Mouse (Mus musculus) midbrain, embryonic 12.5 days (tissue): ENCODE measurements around the gene Frmd4a. TPM values are rescaled to one million over a fixed set of nuclear protein-coding genes. Genes with fewer than 3 reads are reported as not detected.
"Not testable (repeated sequence)": the region's sequence is repeated elsewhere in the genome, so short reads cannot be mapped to it uniquely, and the experiment has no call there.

Source experiments
- ATAC-seq: fragments of 200-750 bp; cut with Nextera tagmentation; 2 replicates; pipeline ENCODE4 v1.8.0; 2017; ENCODE audit warnings: low read depth, moderate TSS enrichment, moderate library complexity; ENCODE audit not compliant: low FRiP score
- H3K27ac ChIP-seq: fragments of 300-500 bp; sonication (generic); replicated peaks from 2 replicates; pipeline ENCODE4 v1.5.1; 2016; ENCODE audit warnings: mild to moderate bottlenecking
- H3K27me3 ChIP-seq: fragments of 300-500 bp; sonication (generic); 2 replicates; pipeline ENCODE4 v1.6.1; 2016; ENCODE audit warnings: mild to moderate bottlenecking
- H3K36me3 ChIP-seq: fragments of 300-500 bp; sonication (generic); 2 replicates; pipeline ENCODE4 v1.6.1; 2016
- H3K4me1 ChIP-seq: fragments of 300-500 bp; sonication (generic); 2 replicates; pipeline ENCODE4 v1.6.1; 2016
- H3K4me2 ChIP-seq: fragments of 300-500 bp; sonication (generic); replicated peaks from 2 replicates; pipeline ENCODE4 v1.6.1; 2016; ENCODE audit warnings: mild to moderate bottlenecking, moderate library complexity
- H3K4me3 ChIP-seq: fragments of 300-500 bp; sonication (generic); 2 replicates; pipeline ENCODE4 v1.5.1; 2016; ENCODE audit warnings: mild to moderate bottlenecking
- H3K9ac ChIP-seq: fragments of 300-500 bp; sonication (generic); replicated peaks from 2 replicates; pipeline ENCODE4 v1.6.1; 2016; ENCODE audit warnings: mild to moderate bottlenecking, moderate library complexity
- H3K9me3 ChIP-seq: fragments of 300-500 bp; sonication (generic); 2 replicates; pipeline ENCODE4 v1.6.1; 2016; ENCODE audit warnings: mild to moderate bottlenecking
- WGBS: fragments of 180-500 bp; shearing (Covaris S2); methylation state at CpG from one replicate; pipeline ENCODE4 v1.1.7; 2016; 5-methylcytosine and 5-hydroxymethylcytosine counted together
- polyA plus RNA-seq: library from polyadenylated mRNA; unstranded; fragments of >200 nt; fragmentation: Nextera tagmentation; extraction: Ambion mirVana; gene quantifications from 2 replicates; pipeline ENCODE4 v1.2.1, GENCODE M21; 2016

The Frmd4a gene
- polyA plus RNA-seq, 1 experiment from 2014 or later, result 56.3 TPM

- Histone ChIP-seq H3K9ac (no peak overlapping the region), H3K36me3 (no peaks in the 10 kb centered on the region), H3K9me3 (no peaks in the 10 kb centered on the region), H3K4me1 (no peaks in the 10 kb centered on the region), H3K27ac (no peak overlapping the region), H3K4me2 (no peak overlapping the region), H3K27me3 (no peaks in the 10 kb centered on the region), H3K4me3 (no peak overlapping the region)
- 79% methylated on average over 9 of the region's 9 CpGs for WGBS
- no peak for ATAC-seq
Observed at GRCm38 (mm10) chr2:4326241-4327010, 308.9 kb downstream of the Frmd4a start.

- no peak overlapping the region for H3K4me3 ChIP-seq
- no peak for ATAC-seq
- no peak overlapping the region for H3K4me2 ChIP-seq
- WGBS, result 81% methylated on average over 4 of the region's 4 CpGs
- no peaks in the 10 kb centered on the region for H3K9me3 ChIP-seq
- H3K4me1 ChIP-seq, result no peaks in the 10 kb centered on the region
- H3K9ac ChIP-seq, result no peak overlapping the region
- H3K27me3 ChIP-seq, result no peaks in the 10 kb centered on the region
- H3K36me3 ChIP-seq, result no peaks in the 10 kb centered on the region
- H3K27ac ChIP-seq, result no peak overlapping the region
Observed at GRCm38 (mm10) chr2:4327011-4327340, 309.5 kb downstream of the Frmd4a start.

DNA sequence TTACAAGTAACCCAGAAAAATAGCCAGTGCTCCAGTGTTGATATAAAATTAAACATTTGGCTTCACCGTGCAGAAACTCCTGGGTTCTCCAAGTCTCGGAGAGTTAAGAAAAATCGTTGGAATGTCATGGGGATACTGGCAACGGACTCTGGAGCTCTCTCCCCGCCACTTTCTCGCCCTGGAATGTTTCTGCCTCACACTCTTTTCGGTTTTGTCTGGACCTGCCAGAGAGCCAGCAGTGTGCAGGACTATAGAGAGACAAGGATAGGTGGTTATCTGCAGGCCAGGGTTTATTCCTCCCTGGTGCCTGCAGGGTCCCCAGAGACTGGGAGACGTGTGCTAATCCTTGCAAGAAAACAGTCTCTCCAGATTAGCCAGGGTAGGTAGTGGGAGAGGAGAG lies 314.9 kb downstream of the Frmd4a start:
- Histone ChIP-seq H3K36me3 (no peaks in the 10 kb centered on the region), H3K9ac (no peak overlapping the region)

GRCm38 (mm10) chr2:4334201-4334600 lies 316.7 kb downstream of the Frmd4a start:
- no peaks in the 10 kb centered on the region for H3K27me3 ChIP-seq
- H3K36me3 ChIP-seq, result no peaks in the 10 kb centered on the region
- H3K4me1 ChIP-seq, result peaks cover 5% of the 10 kb centered on the region
- no peaks in the 10 kb centered on the region for H3K9me3 ChIP-seq
- no peak overlapping the region for H3K4me2 ChIP-seq
- WGBS, result 43% methylated on average over 4 of the region's 4 CpGs
- no peak overlapping the region for H3K27ac ChIP-seq
- no peak for ATAC-seq
- H3K4me3 ChIP-seq, result no peak overlapping the region
- H3K9ac ChIP-seq, result no peak overlapping the region

More for the DNA sequence above, 314.9 kb downstream of the Frmd4a start:
- Histone ChIP-seq H3K4me1 (peaks cover 5% of the 10 kb centered on the region; the same call in 1 of the 2 replicates), H3K9me3 (no peaks in the 10 kb centered on the region), H3K27ac (no peak overlapping the region), H3K4me2 (no peak overlapping the region), H3K4me3 (no peak overlapping the region), H3K27me3 (no peaks in the 10 kb centered on the region)
- ATAC-seq, result no peak
- 63% methylated on average over 8 of the region's 8 CpGs for WGBS

DNA sequence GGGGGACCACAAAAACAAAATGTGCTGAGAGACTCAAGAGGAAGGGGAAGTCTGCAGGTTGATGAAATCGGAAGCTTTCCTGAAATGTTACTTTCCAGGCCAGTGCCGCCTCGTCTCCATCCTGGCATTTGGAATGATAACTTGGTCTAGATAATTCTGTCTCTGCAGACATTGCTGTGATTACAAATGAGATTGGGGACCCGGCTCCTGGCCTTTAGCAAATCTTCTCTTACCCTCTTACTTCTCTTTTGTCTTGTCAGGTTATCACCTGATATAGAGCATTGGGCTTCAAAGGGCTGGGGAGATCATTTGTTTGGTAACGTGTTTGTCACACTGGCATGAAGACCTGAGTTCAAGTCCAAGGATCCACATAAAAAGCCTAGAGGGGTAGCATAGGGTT lies 317.4 kb downstream of the Frmd4a start:
- Histone ChIP-seq H3K27me3 (no peaks in the 10 kb centered on the region), H3K36me3 (no peaks in the 10 kb centered on the region), H3K9me3 (no peaks in the 10 kb centered on the region), H3K4me3 (no peak overlapping the region), H3K4me1 (peaks cover 5% of the 10 kb centered on the region), H3K9ac (no peak overlapping the region), H3K27ac (no peak overlapping the region), H3K4me2 (no peak overlapping the region)
- WGBS, result 90% methylated on average over 5 of the region's 5 CpGs
- ATAC-seq, result no peak

DNA sequence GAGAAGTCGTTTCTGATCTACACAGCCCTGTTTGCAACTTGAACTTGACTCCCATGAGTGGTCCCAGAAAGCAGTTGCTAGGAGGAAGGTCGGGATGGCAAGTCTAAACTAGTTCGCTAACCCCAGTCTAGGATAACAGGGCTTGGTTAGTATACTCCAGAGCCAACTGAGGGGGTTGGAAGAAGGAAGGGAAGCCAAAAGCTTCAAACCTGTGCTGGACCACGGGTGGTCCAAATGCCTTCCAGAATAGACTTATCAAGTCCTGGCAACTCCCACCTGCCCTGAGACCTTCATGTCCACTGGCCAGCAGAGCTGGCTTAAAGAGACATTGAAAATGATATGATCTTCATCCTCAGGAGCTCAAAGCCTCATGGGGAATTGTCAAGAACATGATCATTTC lies 318.4 kb downstream of the Frmd4a start:
- no peak overlapping the region for H3K4me3 ChIP-seq
- 78% methylated on average over 4 of the region's 4 CpGs for WGBS
- H3K9ac ChIP-seq, result no peak overlapping the region
- no peaks in the 10 kb centered on the region for H3K36me3 ChIP-seq
- H3K27me3 ChIP-seq, result no peaks in the 10 kb centered on the region
- no peak overlapping the region for H3K4me2 ChIP-seq
- H3K4me1 ChIP-seq, result peaks cover 13% of the 10 kb centered on the region
- no peak for ATAC-seq
- no peaks in the 10 kb centered on the region for H3K9me3 ChIP-seq
- H3K27ac ChIP-seq, result no peak overlapping the region

DNA sequence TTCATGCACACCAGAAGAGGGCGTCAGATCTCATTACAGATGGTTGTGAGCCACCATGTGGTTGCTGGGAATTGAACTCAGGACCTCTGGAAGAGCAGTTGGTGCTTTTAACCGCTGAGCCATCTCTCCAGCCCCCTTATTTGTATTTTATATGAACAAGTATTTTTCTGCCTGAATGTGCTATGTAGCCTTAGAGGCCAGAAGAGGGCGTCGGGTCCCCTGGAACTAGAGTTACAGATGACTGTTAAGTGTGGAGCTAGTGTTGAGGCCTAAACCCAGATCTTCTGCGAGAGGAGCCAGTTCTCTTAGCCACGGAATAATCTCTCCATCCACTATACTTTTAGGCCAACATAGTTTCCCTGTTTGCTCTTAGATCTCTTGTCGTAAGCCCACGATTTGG lies 320.8 kb downstream of the Frmd4a start:
- not testable (repeated sequence) for H3K4me2 ChIP-seq, H3K27me3 ChIP-seq, H3K9me3 ChIP-seq, H3K9ac ChIP-seq, H3K36me3 ChIP-seq, H3K27ac ChIP-seq, ATAC-seq, H3K4me3 ChIP-seq
- H3K4me1 ChIP-seq, result peaks cover 13% of the 10 kb centered on the region
- WGBS, result 58% methylated on average over 8 of the region's 8 CpGs

DNA sequence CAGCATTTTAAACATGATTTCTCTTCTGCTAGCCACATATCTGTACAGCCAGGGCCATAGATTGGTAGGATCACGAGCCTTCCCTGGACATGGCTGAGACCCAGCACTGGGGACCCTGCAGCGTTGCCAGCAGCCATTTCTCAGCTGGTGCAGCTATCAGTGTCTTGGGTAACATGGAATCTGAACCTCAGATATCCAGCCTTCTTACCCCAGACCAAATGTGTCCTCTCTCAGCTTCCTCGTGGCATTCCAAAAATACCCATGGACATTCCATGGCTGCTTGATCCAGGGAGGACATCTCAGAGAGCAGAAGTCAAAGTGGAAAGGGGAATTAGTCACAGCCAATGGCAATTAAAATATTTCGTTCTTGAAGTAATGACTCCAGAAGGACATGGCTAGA lies 321.6 kb downstream of the Frmd4a start:
- no peak overlapping the region for H3K4me3 ChIP-seq
- no peak overlapping the region; the same call in 1 of the 2 replicates for H3K27ac ChIP-seq
- H3K36me3 ChIP-seq, result no peaks in the 10 kb centered on the region
- ATAC-seq, result no peak
- whole genome bisulfite sequencing, result 74% methylated on average over 4 of the region's 4 CpGs
- peaks cover 13% of the 10 kb centered on the region for H3K4me1 ChIP-seq
- no peak overlapping the region for H3K4me2 ChIP-seq
- no peak overlapping the region for H3K9ac ChIP-seq
- H3K27me3 ChIP-seq, result no peaks in the 10 kb centered on the region
- H3K9me3 ChIP-seq, result no peaks in the 10 kb centered on the region

DNA sequence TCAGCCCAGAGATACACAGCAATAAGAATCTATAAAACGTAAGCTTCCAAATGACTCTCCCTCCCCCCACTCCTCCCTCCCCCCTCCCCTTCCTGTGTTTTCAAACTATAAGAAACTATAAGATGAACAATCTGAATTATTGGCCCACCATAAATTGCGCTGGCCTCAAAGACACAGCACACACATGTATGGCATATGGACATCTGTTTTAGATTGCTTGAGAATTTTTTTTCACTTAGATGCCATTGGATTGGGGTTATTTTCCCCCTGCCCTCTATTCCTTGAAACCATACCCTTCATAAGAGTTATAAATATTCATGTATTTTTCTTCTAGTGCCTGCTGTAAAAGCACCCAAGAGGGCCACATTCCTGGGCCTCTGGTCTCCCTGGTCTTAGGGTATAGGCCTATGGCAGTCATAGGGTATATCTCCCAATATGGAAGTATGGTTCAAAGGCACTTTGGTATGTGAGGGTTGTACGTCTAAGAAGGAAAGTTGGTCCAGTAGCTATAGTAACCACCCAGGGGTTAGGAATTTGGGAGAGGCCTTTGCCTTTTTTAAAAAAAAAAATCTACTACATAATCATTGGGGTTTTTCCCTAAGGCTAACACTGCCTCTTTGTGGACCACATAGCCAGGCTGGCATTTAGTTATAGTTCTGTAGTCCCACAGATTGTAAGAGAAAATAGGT lies 322.2 kb downstream of the Frmd4a start:
- no peak overlapping the region for H3K4me3 ChIP-seq
- H3K36me3 ChIP-seq, result no peaks in the 10 kb centered on the region
- no peak for ATAC-seq
- peaks cover 13% of the 10 kb centered on the region for H3K4me1 ChIP-seq
- no peak overlapping the region for H3K4me2 ChIP-seq
- WGBS, result 59% methylated on average over 3 of the region's 3 CpGs
- H3K9me3 ChIP-seq, result 0 out of 2 replicates have a peak, but pooled peaks cover 4% of the 10 kb centered on the region
- H3K27me3 ChIP-seq, result no peaks in the 10 kb centered on the region
- H3K9ac ChIP-seq, result no peak overlapping the region
- H3K27ac ChIP-seq, result no peak overlapping the region

GRCm38 (mm10) chr2:4340378-4340777 lies 322.9 kb downstream of the Frmd4a start:
- ATAC-seq, result no peak
- 61% methylated on average over 10 of the region's 10 CpGs for WGBS
- H3K27ac ChIP-seq, result no peak overlapping the region

GRCm38 (mm10) chr2:4341141-4341540 lies 323.6 kb downstream of the Frmd4a start:
- Histone ChIP-seq H3K4me2 (no peak overlapping the region), H3K27ac (no peak overlapping the region), H3K27me3 (no peaks in the 10 kb centered on the region), H3K36me3 (no peaks in the 10 kb centered on the region), H3K4me3 (no peak overlapping the region), H3K9ac (no peak overlapping the region), H3K4me1 (peaks cover 15% of the 10 kb centered on the region), H3K9me3 (0 out of 2 replicates have a peak, but pooled peaks cover 4% of the 10 kb centered on the region)
- 86% methylated on average over 1 of the region's 1 CpGs for WGBS
- ATAC-seq, result no peak

More at GRCm38 (mm10) chr2:4340378-4340777, 322.9 kb downstream of the Frmd4a start:
- Histone ChIP-seq H3K9me3 (0 out of 2 replicates have a peak, but pooled peaks cover 4% of the 10 kb centered on the region), H3K36me3 (no peaks in the 10 kb centered on the region), H3K4me2 (no peak overlapping the region), H3K4me3 (no peak overlapping the region), H3K27me3 (no peaks in the 10 kb centered on the region), H3K9ac (no peak overlapping the region), H3K4me1 (peaks cover 13% of the 10 kb centered on the region)

DNA sequence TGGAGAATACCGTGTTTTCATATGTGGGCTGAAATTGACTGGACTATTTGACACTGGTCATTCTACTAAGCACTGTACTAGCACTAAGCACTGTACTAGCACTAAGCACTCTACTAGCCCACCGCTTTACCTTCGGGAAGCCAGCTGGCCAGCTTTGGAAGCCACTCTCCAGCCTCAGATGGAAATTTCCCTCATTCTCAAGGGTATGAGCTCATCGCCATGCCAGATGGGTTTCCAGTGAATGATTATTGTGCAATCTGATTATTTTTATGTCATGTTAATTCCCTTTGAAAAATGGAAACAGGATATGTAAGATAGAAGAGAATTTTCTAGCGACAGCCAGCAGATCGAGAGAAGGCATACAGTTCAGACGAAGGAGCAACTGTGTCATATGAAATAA lies 324.5 kb downstream of the Frmd4a start:
- ATAC-seq, result no peak
- Histone ChIP-seq H3K9ac (no peak overlapping the region), H3K27ac (no peak overlapping the region), H3K36me3 (no peaks in the 10 kb centered on the region), H3K4me1 (peaks cover 15% of the 10 kb centered on the region), H3K4me2 (no peak overlapping the region), H3K9me3 (0 out of 2 replicates have a peak, but pooled peaks cover 4% of the 10 kb centered on the region), H3K27me3 (no peaks in the 10 kb centered on the region), H3K4me3 (no peak overlapping the region)
- WGBS, result 87% methylated on average over 7 of the region's 7 CpGs
